Mouse (Mus musculus): ENCODE data around the gene Psmd9.

Gene Psmd9

GRCm38 (mm10) chr5:123137044-123137909, 31.9 kb upstream of the Psmd9 start:
- DNase-seq (ENCODE audit: extremely low read depth, insufficient read length, low spot score) = peak; percentile 89

GRCm38 (mm10) chr5:123137910-123138229, 31.3 kb upstream of the Psmd9 start:
- DNase-seq (ENCODE audit: extremely low read depth, insufficient read length, low spot score) = no peak

GRCm38 (mm10) chr5:123138230-123138911, 30.8 kb upstream of the Psmd9 start:
- DNase-seq (ENCODE audit: extremely low read depth, insufficient read length, low spot score) = peak; percentile 94

- DNase-seq (ENCODE audit: extremely low read depth, insufficient read length, low spot score) = peak; percentile 78
Observed at GRCm38 (mm10) chr5:123138953-123139721, 30.1 kb upstream of the Psmd9 start.

- no peak for DNase-seq (ENCODE audit: extremely low read depth, insufficient read length, low spot score)
Observed at GRCm38 (mm10) chr5:123139722-123140627, 29.2 kb upstream of the Psmd9 start.

DNA sequence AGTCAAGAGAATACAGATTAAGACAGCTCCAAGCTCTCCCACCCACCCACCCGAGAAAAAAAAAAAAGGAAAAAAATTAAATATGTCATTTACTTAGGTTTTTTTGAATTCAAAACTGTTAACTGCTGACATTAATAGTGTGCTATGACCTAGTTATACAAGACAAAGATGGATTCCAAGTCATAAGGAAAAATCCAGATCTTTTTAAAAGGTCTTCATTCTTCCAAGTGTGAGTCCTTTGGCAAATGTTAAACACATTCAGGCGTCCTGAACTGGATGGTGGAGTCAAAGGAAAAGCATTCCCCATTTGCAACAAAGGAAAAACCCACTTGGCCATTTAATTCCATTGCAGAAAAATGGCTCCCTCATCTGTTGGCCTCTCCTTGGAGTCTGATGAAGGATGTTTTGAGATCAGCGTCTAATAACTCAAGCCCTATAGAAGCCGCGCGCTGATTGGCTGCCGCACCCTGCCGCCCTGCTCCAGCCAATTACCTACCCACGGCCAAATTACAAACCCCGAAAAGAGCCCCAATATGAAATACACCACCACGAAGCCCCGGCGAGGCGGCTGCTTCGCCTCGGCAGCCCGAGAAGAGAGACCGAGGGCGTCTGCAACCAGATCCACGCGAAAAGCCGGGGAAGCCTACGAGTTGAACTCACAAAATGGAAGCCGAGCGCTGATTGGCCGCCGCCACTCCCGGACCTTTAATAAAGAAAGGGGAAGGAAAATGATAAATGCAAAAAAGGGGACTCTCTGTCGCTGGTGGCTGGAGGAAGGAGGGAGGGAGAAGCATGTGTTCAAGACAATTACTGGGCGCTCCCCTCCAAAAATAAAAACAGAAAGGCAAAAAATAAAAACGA, 28.3 kb upstream of the Psmd9 start:
- DNase-seq (ENCODE audit: extremely low read depth, insufficient read length, low spot score) = peak; percentile 93

GRCm38 (mm10) chr5:123141555-123142160, 27.6 kb upstream of the Psmd9 start:
- DNase-seq (ENCODE audit: extremely low read depth, insufficient read length, low spot score) = peak; percentile 61

DNA sequence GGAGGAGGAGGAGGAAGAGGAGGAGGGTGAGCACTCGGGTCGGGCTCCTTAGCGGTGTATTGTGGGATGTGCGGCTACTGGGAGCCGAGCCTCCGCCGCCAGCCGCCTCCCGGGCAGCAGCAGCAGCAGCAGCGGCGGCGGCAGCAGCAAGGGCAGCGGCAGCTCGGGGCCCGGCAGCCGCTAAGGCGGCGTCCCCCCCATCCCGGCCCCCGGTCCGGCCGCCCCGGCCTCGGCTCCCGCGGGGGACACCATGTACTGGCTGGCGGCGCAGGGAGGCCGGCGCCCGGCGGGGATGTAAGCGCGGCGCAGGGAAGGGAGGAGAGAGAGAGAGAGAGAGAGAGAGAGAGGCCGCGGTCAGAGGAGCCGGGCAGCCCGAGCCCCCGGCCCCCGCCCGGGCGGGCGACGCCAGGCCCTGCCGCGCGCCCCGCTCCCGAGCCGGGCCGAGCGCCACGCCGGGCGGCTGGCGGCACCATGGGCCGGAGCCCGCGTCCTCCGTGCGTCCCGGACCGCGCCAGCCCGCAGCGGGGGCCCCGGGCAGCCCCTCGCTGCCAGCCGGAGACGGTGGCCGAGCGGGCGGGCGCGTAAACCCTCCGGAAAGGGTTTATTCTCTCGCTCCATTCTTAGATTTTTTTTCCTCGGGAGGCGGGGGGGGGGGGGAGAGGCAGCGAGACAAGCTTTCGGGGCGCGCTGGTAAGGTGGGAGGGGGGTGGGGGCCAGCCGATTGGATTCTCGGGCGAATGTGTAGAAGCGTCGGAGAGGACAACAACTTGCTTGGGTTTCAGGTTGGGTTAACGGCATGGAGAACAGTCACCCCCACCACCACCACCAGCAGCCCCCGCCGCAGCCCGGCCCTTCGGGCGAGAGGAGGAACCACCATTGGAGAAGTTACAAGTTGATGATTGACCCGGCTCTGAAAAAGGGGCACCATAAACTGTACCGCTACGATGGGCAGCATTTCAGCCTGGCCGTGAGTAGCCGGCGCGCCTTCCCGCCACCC, 26.8 kb upstream of the Psmd9 start, which contains the start of gene Setd1b:
TSS of gene Setd1b (plus strand) at position 33 of the 997 bp plus-strand sequence.
- DNase-seq (ENCODE audit: extremely low read depth, insufficient read length, low spot score) = peak; percentile 71

DNA sequence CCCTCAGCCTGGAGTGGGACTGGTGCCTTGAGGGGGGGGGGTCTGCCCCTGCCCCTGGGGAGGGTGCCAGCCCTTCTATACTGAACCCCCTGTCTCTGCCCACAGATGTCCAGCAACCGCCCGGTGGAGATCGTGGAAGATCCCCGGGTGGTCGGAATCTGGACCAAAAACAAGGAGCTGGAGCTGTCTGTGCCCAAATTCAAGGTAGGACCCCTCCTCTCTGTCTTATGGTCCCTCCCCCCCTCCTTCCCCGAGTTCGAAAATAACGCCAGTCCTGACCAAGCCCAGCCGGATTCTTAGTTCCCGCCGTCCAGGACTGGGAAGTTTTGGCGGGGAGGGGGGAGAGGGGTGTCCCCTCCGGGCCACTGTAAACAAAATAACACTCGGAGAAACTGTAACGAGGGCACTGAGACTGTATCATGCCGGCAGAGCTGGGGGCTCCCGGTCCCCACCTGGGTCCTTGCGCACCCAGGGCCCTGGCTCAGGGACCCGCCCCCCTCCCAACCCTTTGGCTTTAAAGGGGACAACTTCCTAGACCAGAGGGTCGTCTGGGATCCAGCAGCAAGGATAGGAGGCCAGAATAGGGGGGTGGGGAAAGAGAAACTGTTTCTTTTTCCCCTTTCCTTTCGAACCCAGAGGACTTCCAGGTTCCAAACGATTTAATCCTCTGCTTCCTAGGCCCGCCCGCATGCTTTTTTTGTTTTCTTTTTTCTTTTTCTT, 25.8 kb upstream of the Psmd9 start:
- DNase-seq (ENCODE audit: extremely low read depth, insufficient read length, low spot score) = peak; percentile 63

GRCm38 (mm10) chr5:123143971-123144745, 25.1 kb upstream of the Psmd9 start:
- no peak for DNase-seq (ENCODE audit: extremely low read depth, insufficient read length, low spot score)

GRCm38 (mm10) chr5:123144746-123145590, 24.2 kb upstream of the Psmd9 start:
- no peak for DNase-seq (ENCODE audit: extremely low read depth, insufficient read length, low spot score)

GRCm38 (mm10) chr5:123146357-123146756, 22.9 kb upstream of the Psmd9 start:
- no peak for DNase-seq (ENCODE audit: extremely low read depth, insufficient read length, low spot score)

DNA sequence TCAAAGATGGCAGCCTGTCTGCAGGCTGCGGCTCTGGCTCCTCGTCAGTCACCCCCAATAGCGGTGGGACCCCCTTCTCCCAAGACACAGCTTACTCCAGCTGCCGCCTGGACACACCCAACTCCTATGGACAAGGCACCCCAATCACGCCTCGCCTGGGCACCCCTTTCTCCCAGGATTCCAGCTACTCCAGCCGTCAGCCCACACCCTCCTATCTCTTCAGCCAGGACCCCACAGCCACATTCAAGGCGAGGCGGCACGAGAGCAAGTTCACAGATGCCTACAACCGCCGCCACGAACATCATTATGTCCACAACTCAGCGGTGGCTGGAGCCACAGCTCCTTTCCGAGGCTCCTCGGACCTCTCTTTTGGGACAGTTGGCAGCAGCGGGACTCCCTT, 21.6 kb upstream of the Psmd9 start:
- no peak for DNase-seq (ENCODE audit: extremely low read depth, insufficient read length, low spot score)

DNA sequence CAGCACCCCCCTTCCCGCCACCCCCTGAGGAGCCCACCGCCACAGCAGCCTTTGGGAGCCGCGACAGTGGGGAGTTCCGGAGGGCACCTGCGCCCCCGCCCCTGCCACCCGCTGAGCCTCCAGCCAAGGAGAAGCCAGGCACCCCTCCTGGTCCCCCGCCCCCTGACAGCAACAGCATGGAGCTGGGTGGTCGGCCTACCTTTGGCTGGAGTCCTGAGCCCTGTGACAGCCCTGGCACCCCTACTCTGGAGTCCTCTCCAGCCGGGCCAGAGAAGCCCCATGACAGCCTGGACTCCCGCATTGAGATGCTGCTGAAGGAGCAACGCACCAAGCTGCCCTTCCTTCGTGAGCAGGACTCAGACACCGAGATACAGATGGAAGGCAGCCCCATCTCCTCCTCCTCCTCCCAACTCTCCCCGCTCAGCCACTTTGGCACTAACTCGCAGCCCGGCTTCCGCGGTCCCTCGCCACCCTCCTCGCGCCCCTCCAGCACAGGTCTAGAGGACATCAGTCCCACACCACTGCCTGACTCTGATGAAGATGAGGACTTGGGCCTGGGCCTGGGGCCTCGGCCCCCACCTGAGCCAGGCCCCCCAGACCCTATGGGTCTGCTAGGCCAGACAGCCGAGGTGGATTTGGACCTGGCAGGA, 21.0 kb upstream of the Psmd9 start:
- no peak for DNase-seq (ENCODE audit: extremely low read depth, insufficient read length, low spot score)

Measured in 3134 (cell line).